Mouse (Mus musculus): ENCODE measurements at regions not wholly inside any gene's neighbourhood (a gene's known extent, or its start where the extent isn't known, plus 50 kb on each side); places are given as distances from the start of the nearest gene placed in this dataset.

DNA sequence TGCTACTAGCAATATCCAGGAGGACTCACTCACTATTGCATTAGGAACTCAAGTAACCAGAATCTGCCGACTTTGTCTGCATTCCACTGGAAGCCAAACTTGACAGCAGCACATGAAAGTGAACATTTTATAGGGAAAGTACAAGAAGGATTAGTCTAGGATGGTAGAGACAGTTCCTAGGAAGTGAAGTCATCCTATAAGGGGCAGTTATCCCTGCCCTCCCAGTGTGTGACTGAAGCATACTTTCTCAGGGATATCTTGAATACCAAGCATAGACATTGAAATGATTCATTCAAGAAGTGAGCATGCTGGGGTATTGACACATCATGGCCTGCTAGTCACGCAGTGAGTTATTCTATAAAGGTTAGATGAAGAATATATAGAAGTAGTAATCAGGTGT is 632.2 kb upstream of the Zeb2 start:
- DNase-seq, result no peak

DNA sequence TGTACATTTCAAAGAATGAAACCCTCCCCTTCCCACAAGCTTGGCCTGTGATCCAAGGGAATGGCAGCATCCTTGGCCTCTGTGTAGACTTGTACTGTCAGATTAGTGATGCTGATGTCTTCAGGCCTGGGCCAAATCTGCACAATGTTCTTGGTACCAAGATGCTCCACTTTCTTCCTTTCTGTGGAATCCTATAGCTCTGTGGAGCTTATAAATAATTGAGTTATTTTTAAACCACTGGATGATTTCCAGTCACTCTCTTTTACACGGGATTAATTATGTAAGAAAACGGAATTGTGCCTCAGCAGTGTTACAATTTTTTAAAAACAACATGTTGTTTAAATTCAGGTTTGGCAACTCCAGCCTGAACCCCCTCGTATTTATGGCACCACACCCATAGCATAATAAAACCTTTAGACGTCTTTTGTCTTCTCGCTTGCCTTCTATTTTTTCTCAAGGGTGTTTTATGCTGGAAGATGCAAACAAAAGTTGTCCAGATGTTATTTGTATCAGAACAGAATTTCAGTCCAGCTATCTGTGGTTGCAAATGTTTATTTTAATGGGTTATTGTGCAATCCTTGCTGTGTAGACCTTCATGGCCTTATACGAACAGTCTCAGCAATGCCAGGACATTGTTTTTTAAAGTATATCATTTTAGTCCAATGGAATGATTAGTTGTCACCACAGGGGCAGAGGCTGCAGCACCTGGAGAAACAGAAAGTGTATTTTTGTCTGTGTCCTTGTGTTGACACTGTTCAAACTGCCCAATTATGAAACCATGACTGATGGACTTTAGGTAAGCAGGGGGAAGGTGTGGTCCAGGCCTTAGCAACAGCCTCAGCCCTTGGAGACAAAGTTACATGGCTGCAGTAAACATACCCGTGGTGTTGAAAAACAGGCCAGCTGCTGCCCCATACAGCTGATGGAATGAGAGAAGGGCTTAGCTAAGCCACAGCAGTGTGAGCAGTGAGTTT is 630.4 kb upstream of the Zeb2 start:
- DNase-seq, result peak; percentile 12

DNA sequence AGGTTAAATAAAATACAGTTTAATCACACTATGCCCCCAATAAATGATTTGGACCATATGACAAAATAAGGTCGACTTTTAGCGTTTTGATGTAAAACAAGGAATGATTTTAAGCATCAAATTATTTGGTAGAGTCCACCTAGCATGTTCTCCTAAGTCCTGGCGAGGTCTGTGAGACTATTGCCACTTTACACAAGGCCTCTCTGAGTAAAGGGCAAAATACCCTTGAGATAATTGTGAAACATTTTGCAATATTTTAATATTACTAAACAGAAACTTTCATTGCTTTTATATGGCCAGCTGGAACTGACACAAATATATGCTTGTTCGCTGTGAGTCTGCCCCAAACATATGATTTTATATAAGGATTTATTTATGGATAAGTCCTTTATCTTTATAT is 629.4 kb upstream of the Zeb2 start:
- DNase-seq, result no peak

DNA sequence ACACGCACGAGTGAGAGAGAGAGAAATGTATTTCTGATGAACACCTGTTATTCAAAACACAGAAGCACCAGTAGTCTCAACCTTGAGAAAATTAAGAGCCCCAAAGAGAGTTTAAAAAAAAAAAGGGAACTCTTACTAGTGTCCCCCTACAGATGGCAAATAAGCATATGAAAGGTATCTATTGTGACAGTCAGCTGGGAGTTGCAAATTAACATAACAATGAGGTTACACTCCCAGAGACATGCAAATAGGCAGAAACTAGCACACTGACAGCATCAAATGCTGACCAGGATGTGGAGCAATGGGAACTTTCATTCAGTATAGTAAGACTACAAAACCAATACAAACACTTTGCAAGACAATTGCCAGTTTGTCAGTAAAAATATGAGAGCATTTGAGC is 619.1 kb upstream of the Zeb2 start:
- DNase-seq, result no peak

GRCm38 (mm10) chr2:45713997-45714396 is 596.8 kb upstream of the Zeb2 start:
- no peak for DNase-seq

DNA sequence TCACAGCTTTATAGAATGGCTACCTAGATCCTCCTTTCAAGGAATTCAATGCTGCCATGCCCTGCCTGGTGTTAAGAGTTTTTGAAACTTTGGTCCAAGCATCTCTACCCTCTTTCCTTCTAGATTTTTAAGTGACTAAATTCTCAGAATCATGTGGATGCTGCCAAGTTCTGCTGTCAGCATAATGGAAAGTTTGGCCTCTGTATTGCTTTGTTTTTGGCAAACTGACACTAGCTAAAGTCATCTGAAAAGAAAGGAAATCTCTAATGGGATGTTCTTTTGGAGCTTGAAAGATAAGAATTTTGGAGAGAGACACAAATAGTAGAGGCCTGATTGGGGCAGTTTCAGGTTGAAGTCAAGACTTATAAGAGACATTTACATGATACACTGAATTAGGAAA is 589.8 kb upstream of the Zeb2 start:
- no peak for DNase-seq

- DNase-seq, result no peak
Observed at GRCm38 (mm10) chr2:45702511-45702910, 585.3 kb upstream of the Zeb2 start.

DNA sequence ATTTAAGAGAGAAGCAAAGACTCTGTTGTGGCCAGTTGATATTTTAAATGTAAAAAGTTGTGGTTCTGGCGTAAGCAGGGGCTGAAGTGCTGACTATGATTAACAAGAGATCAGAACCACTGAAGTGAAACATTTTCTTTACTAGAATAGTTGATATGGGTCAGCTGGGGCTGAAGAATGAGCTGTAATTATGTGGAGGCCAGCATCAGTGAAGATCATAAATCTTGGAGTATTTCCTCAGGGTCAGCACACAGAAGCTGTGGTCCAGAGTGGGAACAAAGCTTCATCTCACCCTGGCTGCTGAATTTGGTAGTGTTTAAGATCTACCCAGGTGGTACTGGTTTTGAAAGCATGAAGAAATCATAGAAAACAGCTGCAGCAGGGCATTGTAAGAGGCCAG is 583.4 kb upstream of the Zeb2 start:
- no peak for DNase-seq

GRCm38 (mm10) chr2:45693291-45694020 is 576.3 kb upstream of the Zeb2 start:
- DNase-seq, result no peak

DNA sequence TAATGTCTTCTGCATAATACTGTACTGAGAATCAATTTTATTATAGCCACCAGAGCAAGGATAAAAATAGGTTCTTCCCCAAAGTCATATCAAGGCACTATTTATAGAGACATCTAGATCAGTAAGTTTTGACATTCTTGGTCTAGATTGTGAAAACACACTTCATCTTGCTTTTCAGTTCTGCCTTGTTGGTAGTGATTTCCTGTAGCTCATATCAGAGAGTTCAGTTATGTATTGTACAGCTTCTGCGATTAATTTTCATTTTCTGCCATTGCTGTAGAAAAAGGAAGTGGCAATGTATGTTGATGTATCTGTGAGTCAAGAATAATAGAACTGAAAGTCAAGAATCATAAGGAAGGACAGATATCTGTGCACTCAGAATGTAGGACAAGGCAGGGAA is 575.6 kb upstream of the Zeb2 start:
- DNase-seq, result no peak

GRCm38 (mm10) chr2:45688996-45689395 is 571.8 kb upstream of the Zeb2 start:
- DNase-seq, result no peak

DNA sequence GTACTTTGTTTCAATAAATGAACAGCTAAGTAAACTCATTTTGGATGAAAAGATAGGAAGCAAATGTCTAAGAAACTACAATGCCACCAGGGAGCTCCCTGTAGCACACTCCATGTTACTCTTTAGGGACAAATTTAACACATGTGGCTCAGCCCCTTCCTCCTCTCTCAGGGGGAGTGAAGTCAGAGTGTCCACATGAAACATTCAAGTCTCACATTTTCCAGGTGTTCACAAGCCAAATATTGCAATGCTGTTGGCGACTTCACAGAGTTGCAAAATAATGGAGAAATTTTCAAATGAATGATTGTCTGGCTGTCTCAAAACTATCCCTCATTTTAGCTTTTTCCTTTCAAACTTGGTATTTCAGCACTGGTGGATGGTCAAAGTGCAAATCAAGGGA is 564.1 kb upstream of the Zeb2 start:
- no peak for DNase-seq

DNA sequence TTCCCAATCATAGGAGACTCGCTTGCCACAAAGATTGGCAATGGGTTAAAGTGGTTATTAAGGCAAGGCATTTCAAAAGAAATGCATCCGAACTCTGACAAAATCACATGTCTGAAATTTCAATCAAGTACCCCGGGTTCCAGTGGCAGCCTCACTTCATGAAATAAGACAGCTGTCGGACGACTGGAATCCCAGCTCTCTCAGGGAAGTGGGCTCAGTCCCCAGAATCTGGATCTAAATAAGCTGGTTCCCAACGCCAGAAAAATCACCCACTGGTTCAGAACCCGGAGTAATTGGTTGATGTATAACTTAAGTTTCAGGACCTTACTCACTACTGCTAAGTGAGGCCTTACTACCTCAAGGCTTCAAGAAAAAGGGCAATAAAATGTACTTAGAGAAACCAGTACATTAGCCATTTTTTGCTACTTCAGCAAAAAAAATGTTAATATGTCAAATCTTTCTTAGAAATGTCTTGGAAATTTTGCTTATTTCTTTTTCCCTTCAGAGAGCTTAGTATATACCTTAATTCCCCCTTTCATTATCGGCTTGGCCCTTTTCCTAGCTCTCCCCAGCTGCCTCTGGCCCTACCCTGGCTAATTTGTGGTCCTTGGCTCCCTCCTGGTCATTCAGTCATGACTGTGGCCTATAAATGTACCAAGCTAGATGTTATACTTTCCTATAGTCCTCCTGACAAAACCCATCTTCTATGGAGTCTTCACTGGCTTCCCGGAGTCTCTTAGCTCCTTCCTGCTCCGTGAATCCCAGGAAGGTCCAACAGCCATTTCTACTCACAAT is 562.1 kb upstream of the Zeb2 start:
- no peak for DNase-seq

GRCm38 (mm10) chr2:45678685-45679084 is 561.5 kb upstream of the Zeb2 start:
- no peak for DNase-seq

- no peak for DNase-seq
Observed at GRCm38 (mm10) chr2:45675776-45676175, 558.6 kb upstream of the Zeb2 start.

- DNase-seq, result no peak
Observed at GRCm38 (mm10) chr2:45656011-45656410, 538.8 kb upstream of the Zeb2 start.

GRCm38 (mm10) chr2:45654693-45655092 is 537.5 kb upstream of the Zeb2 start:
- no peak for DNase-seq

DNA sequence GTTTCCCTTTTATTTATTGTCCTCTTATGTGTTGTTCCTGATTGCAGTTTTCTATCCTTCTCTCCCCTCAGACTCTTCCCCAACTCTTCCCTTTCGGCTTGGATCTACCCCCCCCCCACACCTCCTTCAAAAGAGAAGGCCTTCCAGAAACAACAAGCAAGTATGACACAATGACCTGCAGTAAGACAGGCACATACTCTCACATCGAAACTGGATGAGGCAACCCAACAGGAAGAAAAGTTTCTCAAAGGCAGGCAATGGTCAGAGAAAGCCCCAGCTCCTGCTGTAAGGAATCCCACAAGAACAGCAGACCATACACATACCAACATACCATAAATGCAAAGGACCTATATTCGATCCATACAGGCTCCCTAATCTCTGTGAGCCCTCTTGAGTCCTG is 535.8 kb upstream of the Zeb2 start:
- DNase-seq, result no peak

DNA sequence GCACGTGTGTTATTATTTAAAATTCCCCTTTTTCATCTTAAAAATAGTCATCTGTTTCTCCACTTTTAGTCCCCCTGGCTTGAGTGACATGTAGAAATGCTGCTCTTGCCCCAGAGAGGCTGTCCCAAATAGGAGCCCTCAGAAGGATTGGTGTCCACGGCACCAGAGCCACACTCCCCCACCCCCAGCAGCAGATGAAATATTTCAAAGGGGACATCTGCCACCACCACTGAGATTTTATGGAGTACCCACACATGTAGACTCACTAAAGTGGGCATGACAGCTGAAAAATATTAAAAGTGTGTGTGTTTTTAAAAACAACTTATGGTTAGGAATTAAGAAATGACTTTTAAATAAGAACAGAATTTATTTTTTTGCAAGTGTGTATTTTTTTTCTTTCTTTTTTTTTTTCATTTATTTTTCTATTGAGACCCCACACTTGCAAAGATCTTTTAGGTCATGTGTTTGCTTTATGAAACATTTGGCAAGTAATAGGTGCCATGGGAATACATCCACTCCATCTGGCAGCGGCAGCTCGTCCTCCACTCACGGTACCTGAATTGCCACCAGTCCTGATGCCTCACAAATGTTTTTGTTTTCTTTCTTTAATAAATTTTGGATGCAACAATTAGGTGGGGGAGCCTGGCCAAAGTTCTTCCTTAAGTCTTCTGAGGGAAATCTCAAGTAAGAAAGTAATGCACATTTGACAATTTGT is 533.2 kb upstream of the Zeb2 start:
- DNase-seq, result no peak

DNA sequence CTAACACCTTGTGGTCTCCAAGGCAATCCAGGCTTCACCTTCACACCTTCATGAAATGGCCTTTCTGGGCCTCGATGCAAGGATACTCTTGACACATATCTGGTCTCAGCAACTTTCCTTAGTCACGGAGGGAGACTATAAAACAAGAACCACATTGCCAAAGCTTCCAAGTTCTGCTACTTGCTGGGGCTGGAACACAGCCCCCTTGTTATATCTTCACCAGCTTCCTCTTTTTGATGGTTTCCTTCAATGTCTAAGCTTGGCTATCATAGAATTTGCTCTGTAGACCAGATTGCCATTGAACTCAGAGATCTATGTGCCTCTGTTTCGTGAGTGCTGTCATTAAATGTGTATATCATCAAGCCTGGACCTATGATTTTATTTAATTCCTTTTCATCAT is 530.7 kb upstream of the Zeb2 start:
- DNase-seq, result no peak

DNA sequence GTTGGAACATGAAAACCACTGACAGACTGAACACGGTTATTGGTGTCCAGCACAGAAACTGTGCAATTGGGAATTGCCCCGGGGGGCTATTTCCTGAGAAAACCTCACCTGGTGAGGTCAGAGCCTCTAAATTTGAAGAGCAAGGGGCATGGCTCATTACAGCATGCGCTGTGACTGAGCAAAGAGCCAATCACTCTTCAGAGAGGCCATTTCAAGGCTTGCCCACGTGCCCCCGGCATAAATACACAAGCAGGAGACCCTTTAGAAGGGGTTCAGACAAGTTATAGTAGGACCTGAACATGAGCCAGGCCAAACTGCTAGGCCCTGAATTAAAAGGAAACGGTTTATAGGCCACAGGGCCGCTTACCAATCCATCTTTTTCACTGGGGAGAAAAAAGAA is 512.9 kb upstream of the Zeb2 start:
- no peak for DNase-seq

DNA sequence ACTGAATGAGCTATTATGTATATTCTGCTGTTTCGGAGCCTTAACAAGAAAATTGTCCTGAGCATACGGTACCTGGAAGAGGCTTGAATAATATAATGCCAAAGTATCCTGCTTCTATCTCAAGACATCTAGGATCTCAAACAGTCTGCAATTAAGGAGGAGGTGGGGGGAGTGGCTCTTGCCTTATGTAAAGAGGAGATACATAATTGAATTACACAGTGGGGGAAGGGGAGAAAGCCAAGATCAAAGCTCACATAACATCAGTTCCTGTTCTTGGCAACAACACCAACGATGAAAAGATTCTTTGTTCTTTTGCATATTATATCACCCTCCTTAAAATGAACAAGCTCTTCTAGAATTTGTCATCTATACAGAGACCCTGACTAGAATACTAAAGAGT is 512.4 kb upstream of the Zeb2 start:
- DNase-seq, result no peak
